Mouse (Mus musculus) CH12.LX (cell line): ENCODE data around the gene Gtf2h1. TPM values are rescaled to one million over a fixed set of nuclear protein-coding genes. Genes with fewer than 3 reads are reported as not detected.

Experiments used
- DNase-seq: peaks from one replicate; pipeline ENCODE4 v3.0.0-alpha.2; 2013; ENCODE audit errors: extremely low read depth
- H3K27ac ChIP-seq: 2 replicates; pipeline ENCODE4 v1.5.1; 2012; ENCODE audit warnings: low read depth, mild to moderate bottlenecking, control low read depth, moderate library complexity; ENCODE audit not compliant: insufficient read depth
- H3K27me3 ChIP-seq: replicated peaks from 2 replicates; pipeline ENCODE3; 2012; ENCODE audit warnings: inconsistent platforms
- H3K36me3 ChIP-seq, 2 experiments: replicated peaks in 1 of 2; 2 replicates each; pipeline versions ENCODE3 to v1.6.1; 2012; ENCODE audit warnings: inconsistent platforms in 1 of 2, low read length in 1 of 2, mild to moderate bottlenecking in 1 of 2, mixed read lengths in 1 of 2, moderate library complexity in 1 of 2; ENCODE audit not compliant: control insufficient read depth in 1 of 2, insufficient read depth in 1 of 2
- H3K4me1 ChIP-seq, 2 experiments: 2 replicates each; pipeline ENCODE4 v1.6.1; 2012; ENCODE audit warnings: inconsistent platforms in 1 of 2, moderate library complexity in 1 of 2; ENCODE audit not compliant: insufficient read depth in 2 of 2, control insufficient read depth in 1 of 2
- H3K4me2 ChIP-seq: 2 replicates; pipeline ENCODE4 v1.6.1; 2012; ENCODE audit warnings: low read depth, mild to moderate bottlenecking, control low read depth; ENCODE audit not compliant: poor library complexity, insufficient read depth, severe bottlenecking
- H3K4me3 ChIP-seq, 3 experiments: fragments of 150-350 bp in 1 of 3; sonication (generic) in 1 of 3; replicated peaks in 1 of 3; 2 replicates each; pipeline versions ENCODE3 to v1.5.1; 2011 to 2012; ENCODE audit warnings: low read depth in 2 of 3, low read length in 2 of 3, mild to moderate bottlenecking in 2 of 3, moderate library complexity in 2 of 3, control low read depth in 1 of 3, improper control_type of control experiment in 1 of 3, inconsistent platforms in 1 of 3, mixed read lengths in 1 of 3; ENCODE audit not compliant: poor library complexity in 1 of 3
- H3K79me2 ChIP-seq: replicated peaks from 2 replicates; pipeline ENCODE4 v1.6.1; 2012; ENCODE audit warnings: mild to moderate bottlenecking, moderate library complexity; ENCODE audit not compliant: control insufficient read depth, poor library complexity, insufficient read depth, severe bottlenecking; ENCODE audit errors: extremely low read depth
- H3K9ac ChIP-seq: 2 replicates; pipeline ENCODE4 v1.6.1; 2012; ENCODE audit warnings: low read depth, mild to moderate bottlenecking, control low read depth, moderate library complexity; ENCODE audit not compliant: insufficient read depth
- H3K9me3 ChIP-seq: replicated peaks from 2 replicates; pipeline ENCODE3; 2012; ENCODE audit warnings: low read length, inconsistent platforms, mixed read lengths
- BHLHE40 ChIP-seq: IDR thresholded peaks from 2 replicates; pipeline ENCODE4 v1.6.1; 2011; ENCODE audit warnings: mild to moderate bottlenecking, low read depth, low read length, improper control_type of control experiment
- CHD1 ChIP-seq: IDR thresholded peaks from 2 replicates; pipeline ENCODE4 v1.6.1; 2012; ENCODE audit warnings: low read depth, low read length, improper control_type of control experiment, inconsistent platforms
- ETS1 ChIP-seq: conservative IDR thresholded peaks from 2 replicates; pipeline ENCODE4 v1.6.1; 2012; ENCODE audit warnings: low read depth, mild to moderate bottlenecking, inconsistent platforms, low read length, improper control_type of control experiment, moderate library complexity
- HCFC1 ChIP-seq: IDR thresholded peaks from 2 replicates; pipeline ENCODE4 v1.6.1; 2012; ENCODE audit warnings: low read depth, mild to moderate bottlenecking, inconsistent platforms, low read length, improper control_type of control experiment
- IRF4 ChIP-seq: IDR thresholded peaks from 2 replicates; pipeline ENCODE4 v1.6.1; 2014; ENCODE audit warnings: low read depth, mild to moderate bottlenecking, inconsistent platforms, low read length, improper control_type of control experiment
- JUN ChIP-seq: IDR thresholded peaks from 2 replicates; pipeline ENCODE4 v1.6.1; 2011; ENCODE audit warnings: low read depth, mild to moderate bottlenecking, low read length, improper control_type of control experiment, moderate library complexity; ENCODE audit not compliant: insufficient read depth
- MAX ChIP-seq: IDR thresholded peaks from 2 replicates; pipeline ENCODE4 v1.6.1; 2011; ENCODE audit warnings: low read length, improper control_type of control experiment
- MAZ ChIP-seq: IDR thresholded peaks from 2 replicates; pipeline ENCODE4 v1.6.1; 2012; ENCODE audit warnings: low read depth, mild to moderate bottlenecking, inconsistent platforms, low read length, improper control_type of control experiment, moderate library complexity
- MEF2A ChIP-seq: IDR thresholded peaks from 2 replicates; pipeline ENCODE4 v1.6.1; 2014; ENCODE audit warnings: low read depth, mild to moderate bottlenecking, inconsistent platforms, low read length, improper control_type of control experiment, borderline replicate concordance
- MXI1 ChIP-seq: IDR thresholded peaks from 2 replicates; pipeline ENCODE4 v1.6.1; 2011; ENCODE audit warnings: mild to moderate bottlenecking, low read depth, low read length, improper control_type of control experiment
- MYC ChIP-seq: IDR thresholded peaks from 2 replicates; pipeline ENCODE4 v1.6.1; 2011; ENCODE audit warnings: low read depth, mild to moderate bottlenecking, improper control_type of control experiment, low read length
- POLR2A ChIP-seq: IDR thresholded peaks from 2 replicates; pipeline ENCODE4 v1.6.1; 2011; ENCODE audit warnings: low read depth, mild to moderate bottlenecking, improper control_type of control experiment, low read length
- POLR2AphosphoS2 ChIP-seq: IDR thresholded peaks from 2 replicates; pipeline ENCODE4 v1.6.1; 2011; ENCODE audit warnings: low read depth, low read length, improper control_type of control experiment
- SIN3A ChIP-seq: IDR thresholded peaks from 2 replicates; pipeline ENCODE4 v1.6.1; 2012; ENCODE audit warnings: low read length, improper control_type of control experiment, inconsistent platforms
- SMC3 ChIP-seq: IDR thresholded peaks from 2 replicates; pipeline ENCODE4 v1.6.1; 2011; ENCODE audit warnings: low read depth, low read length, improper control_type of control experiment
- USF1 ChIP-seq: IDR thresholded peaks from 2 replicates; pipeline ENCODE4 v1.6.1; 2014; ENCODE audit warnings: low read depth, mild to moderate bottlenecking, inconsistent platforms, low read length, improper control_type of control experiment
- dilution Hi-C: fragments of 300-500 bp; cut with MboI; formaldehyde crosslinking; loops from 2 replicates; pipeline ENCODE4 v1.14.3; 2020; ENCODE audit warnings: low sequenced_read_pairs; ENCODE audit not compliant: extremely low pct_unique_long_range_greater_than_20kb, extremely low pct_ligation_motif_present
- in situ Hi-C: fragments of 300-500 bp; cut with MboI; formaldehyde crosslinking; loops from 3 replicates; pipeline ENCODE4 v1.14.3; 2019; ENCODE audit warnings: low sequenced_read_pairs, low pct_ligation_motif_present, low pct_unique_long_range_greater_than_20kb, mixed read lengths
- polyA plus RNA-seq: library from polyadenylated mRNA; unstranded; fragments of >175 nt; gene quantifications from 2 replicates; pipeline ENCODE4 v1.2.1, GENCODE M21; 2012; ENCODE audit warnings: low read depth; ENCODE audit not compliant: insufficient read length
- total RNA-seq, 2 experiments: library from RNA; depleted of rRNA; stranded (reverse); fragments of 300-350 nt in 1 of 2; fragments of >200 nt in 1 of 2; gene quantifications; 2 replicates each; pipeline ENCODE4 v1.2.3; 2012 to 2014

Gtf2h1 gene
- total and polyA plus RNA-seq, 3 experiments: 79.2 to 172 (median 161) TPM

GRCm38 (mm10) chr7:46796779-46797178, 876 bp downstream of the Gtf2h1 start:
- H3K27me3 ChIP-seq: no peaks in the 10 kb centered on the region
- in situ Hi-C loops (loop anchor here (5.0 kb wide), 1 partner anchor 51 kb away; no protein-coding TSS in a partner anchor), dilution Hi-C loops (no loop called here)
- H3K9me3 ChIP-seq: no peaks in the 10 kb centered on the region
- H3K4me3 ChIP-seq: peak overlapping the region; percentile 89 to 95 (median 94)
- peak; percentile 42 for DNase-seq
- peak overlapping the region; percentile 100 for H3K4me2 ChIP-seq
- peaks cover 51% of the 10 kb centered on the region for H3K79me2 ChIP-seq
- H3K36me3 ChIP-seq: peaks cover 7 to 29% of the 10 kb centered on the region in 2 experiments
- TF ChIP-seq MAX (peak; percentile 89), BHLHE40 (peak; percentile 18; the same call in 1 of the 2 replicates), ETS1 (no peak), MEF2A (no peak), USF1 (peak; percentile 15; the same call in 1 of the 2 replicates), JUN (no peak), MYC (peak; percentile 96), SIN3A (0 out of 2 replicates have a peak, but pooled peaks have one; percentile 66), HCFC1 (no peak), MXI1 (peak; percentile 93)
- peaks cover 2 to 26% of the 10 kb centered on the region in 2 experiments; a peak in 2 of 4 replicates for H3K4me1 ChIP-seq
- H3K27ac ChIP-seq: no peak overlapping the region
- peak overlapping the region; percentile 72 for H3K9ac ChIP-seq

DNA sequence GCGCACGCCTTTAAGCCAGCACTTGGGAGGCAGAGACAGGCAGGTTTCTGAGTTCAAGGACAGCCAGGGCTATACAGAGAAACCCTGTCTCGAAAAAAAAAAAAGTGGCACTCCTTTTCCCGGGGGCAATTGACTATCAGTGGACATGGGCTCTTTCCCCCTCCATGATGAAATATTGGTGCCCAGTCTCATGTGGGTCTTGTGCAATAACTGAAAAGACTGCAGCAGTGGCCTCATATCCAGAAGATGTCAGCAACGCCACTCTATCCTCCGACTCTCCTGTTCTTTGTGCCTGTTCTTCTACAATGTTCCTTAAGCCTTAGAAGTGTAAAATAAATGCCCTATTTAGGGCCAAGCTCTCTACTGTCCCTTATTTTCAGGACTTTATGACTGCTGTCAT, 14.4 kb downstream of the Gtf2h1 start:
- Histone ChIP-seq H3K9ac (no peak overlapping the region), H3K27ac (no peak overlapping the region), H3K36me3 (peaks cover 37 to 74% of the 10 kb centered on the region in 2 experiments), H3K4me1 (no peaks in the 10 kb centered on the region), H3K79me2 (no peaks in the 10 kb centered on the region), H3K4me3 (no peak overlapping the region), H3K9me3 (no peaks in the 10 kb centered on the region), H3K27me3 (no peaks in the 10 kb centered on the region), H3K4me2 (no peak overlapping the region)
- DNase-seq: no peak
- TF ChIP-seq POLR2A: no peak
- no peak for TF ChIP-seq POLR2AphosphoS2
- no peak for TF ChIP-seq MAZ
- TF ChIP-seq SMC3: no peak
- no peak for TF ChIP-seq CHD1
- no peak for TF ChIP-seq IRF4
- dilution Hi-C loops: no loop called here
- in situ Hi-C loops: no loop called here
